Mouse (Mus musculus) cerebellum, adult 2 months (tissue): Measurements from ENCODE around the gene Ssh2.

ENCODE experiments used
- CTCF ChIP-seq: fragments of 200-500 bp; IDR thresholded peaks from 2 replicates; pipeline ENCODE4 v1.5.1; 2011; ENCODE audit warnings: low read depth, mild to moderate bottlenecking, control low read depth, low read length, moderate library complexity, borderline replicate concordance; ENCODE audit not compliant: insufficient read depth
- POLR2A ChIP-seq: fragments of 200-500 bp; IDR thresholded peaks from 2 replicates; pipeline ENCODE4 v1.6.1; 2011; ENCODE audit warnings: low read length, control low read depth, borderline replicate concordance; ENCODE audit not compliant: insufficient read depth

- TF ChIP-seq CTCF, result no peak
- no peak for TF ChIP-seq POLR2A
These were observed 41.6 kb upstream of the Ssh2 start for GRCm38 (mm10) chr11:77174531-77174930.
